Mouse (Mus musculus): ENCODE measurements around the gene Saxo2. TPM values are rescaled to one million over a fixed set of nuclear protein-coding genes. Genes with fewer than 3 reads are reported as not detected.

Saxo2 gene
- polyA plus RNA-seq, 1 experiment from 2014 or later, result 0.48 TPM

DNA sequence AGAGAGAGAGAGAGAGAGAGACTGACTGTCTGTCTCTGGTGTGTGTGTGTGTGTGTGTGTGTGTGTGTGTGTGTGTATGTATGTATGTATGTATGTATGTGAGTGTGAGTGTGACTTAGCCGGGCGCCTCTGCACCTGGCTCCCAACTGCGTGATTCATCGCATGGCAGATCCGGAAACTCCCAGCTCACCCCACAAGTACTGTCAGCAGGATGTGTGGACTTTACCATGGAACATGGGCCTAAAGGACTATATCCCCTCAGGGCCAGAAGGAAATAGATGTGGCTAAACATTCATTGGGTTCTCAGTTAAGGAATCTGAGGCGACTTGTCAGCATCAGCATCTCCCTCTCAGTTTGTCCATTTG lies 735 bp upstream of the Saxo2 start:
- peak overlapping the region; percentile 77 for H3K4me2 ChIP-seq (ENCODE audit: low read depth, low read length)
- H3K36me3 ChIP-seq (ENCODE audit: control insufficient read depth, insufficient read depth), result no peaks in the 10 kb centered on the region
- H3K27ac ChIP-seq (ENCODE audit: low read length), result no peak overlapping the region
- no peaks in the 10 kb centered on the region for H3K27me3 ChIP-seq (ENCODE audit: control insufficient read depth, insufficient read depth, low read depth, low read length)
- 8% methylated on average over 6 of the region's 6 CpGs for WGBS (ENCODE audit: insufficient replicate concordance)
- ATAC-seq (ENCODE audit: low read depth), result peak; percentile 5; the same call in 1 of the 2 replicates
- peaks cover 4% of the 10 kb centered on the region; the same call in 1 of the 2 replicates for H3K4me1 ChIP-seq (ENCODE audit: control insufficient read depth, low read depth, low read length)
- peak overlapping the region; percentile 82 for H3K9ac ChIP-seq (ENCODE audit: low read depth, low read length)
- H3K9me3 ChIP-seq (replicated peaks; ENCODE audit: control insufficient read depth, low read length), result no peaks in the 10 kb centered on the region
- peak overlapping the region; percentile 80 for H3K4me3 ChIP-seq (ENCODE audit: low read depth, low read length)

DNA sequence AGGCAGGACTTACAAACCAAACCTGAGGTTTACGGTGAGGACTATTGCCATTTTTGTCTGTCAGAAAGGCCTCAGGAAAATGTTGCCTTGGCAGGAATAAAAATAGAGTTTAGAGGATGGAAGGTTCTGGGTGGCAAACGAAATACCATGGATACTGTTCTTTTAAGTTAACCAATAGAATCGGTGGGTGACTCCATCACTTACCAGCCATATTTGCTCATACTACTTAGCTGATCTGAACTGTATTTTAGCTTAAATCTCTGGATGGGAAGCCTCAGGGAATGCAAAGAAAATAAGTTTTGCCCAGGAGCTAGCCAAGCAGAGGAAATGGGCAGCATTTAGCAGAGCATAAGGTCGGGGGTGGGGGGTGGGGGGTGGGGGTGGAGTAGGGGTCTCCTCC lies 419 bp downstream of the Saxo2 start:
- H3K27me3 ChIP-seq (ENCODE audit: control insufficient read depth, insufficient read depth, low read depth, low read length), result no peaks in the 10 kb centered on the region
- ATAC-seq (ENCODE audit: low read depth), result no peak
- H3K36me3 ChIP-seq (ENCODE audit: control insufficient read depth, insufficient read depth), result no peaks in the 10 kb centered on the region
- no peak overlapping the region for H3K27ac ChIP-seq (ENCODE audit: low read length)
- H3K9me3 ChIP-seq (replicated peaks; ENCODE audit: control insufficient read depth, low read length), result no peaks in the 10 kb centered on the region
- peak overlapping the region; percentile 77 for H3K4me2 ChIP-seq (ENCODE audit: low read depth, low read length)
- peak overlapping the region; percentile 82 for H3K9ac ChIP-seq (ENCODE audit: low read depth, low read length)
- WGBS (ENCODE audit: insufficient replicate concordance), result 26% methylated on average over 4 of the region's 4 CpGs
- peak overlapping the region; percentile 80 for H3K4me3 ChIP-seq (ENCODE audit: low read depth, low read length)
- peaks cover 4% of the 10 kb centered on the region; the same call in 1 of the 2 replicates for H3K4me1 ChIP-seq (ENCODE audit: control insufficient read depth, low read depth, low read length)

DNA sequence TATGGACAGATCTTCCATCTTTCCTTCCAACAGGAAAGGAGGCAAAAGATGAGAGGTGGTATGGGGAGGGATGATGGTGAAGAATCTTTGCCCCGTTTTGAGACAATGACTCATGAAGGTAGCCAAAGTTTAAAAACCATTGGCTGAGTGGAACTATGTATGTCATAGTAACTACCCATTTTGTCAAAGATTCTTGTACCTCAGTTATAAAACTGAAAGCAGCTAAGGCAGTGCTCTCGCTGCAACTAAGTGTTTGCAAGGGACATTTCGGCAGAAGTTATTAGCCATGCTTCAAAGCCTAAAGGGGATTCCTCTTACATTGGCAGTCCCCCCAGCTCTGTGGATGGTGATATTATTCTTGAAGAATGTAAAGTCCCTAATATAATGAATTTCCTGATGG lies 1.1 kb downstream of the Saxo2 start:
- H3K4me3 ChIP-seq (ENCODE audit: low read depth, low read length), result no peak overlapping the region
- no peak overlapping the region for H3K27ac ChIP-seq (ENCODE audit: low read length)
- WGBS (ENCODE audit: insufficient replicate concordance), result 69% methylated on average over 3 of the region's 3 CpGs
- H3K9ac ChIP-seq (ENCODE audit: low read depth, low read length), result no peak overlapping the region
- no peak for ATAC-seq (ENCODE audit: low read depth)
- no peak overlapping the region for H3K4me2 ChIP-seq (ENCODE audit: low read depth, low read length)
- peaks cover 4% of the 10 kb centered on the region; the same call in 1 of the 2 replicates for H3K4me1 ChIP-seq (ENCODE audit: control insufficient read depth, low read depth, low read length)
- H3K9me3 ChIP-seq (replicated peaks; ENCODE audit: control insufficient read depth, low read length), result no peaks in the 10 kb centered on the region
- H3K27me3 ChIP-seq (ENCODE audit: control insufficient read depth, insufficient read depth, low read depth, low read length), result no peaks in the 10 kb centered on the region
- no peaks in the 10 kb centered on the region for H3K36me3 ChIP-seq (ENCODE audit: control insufficient read depth, insufficient read depth)

DNA sequence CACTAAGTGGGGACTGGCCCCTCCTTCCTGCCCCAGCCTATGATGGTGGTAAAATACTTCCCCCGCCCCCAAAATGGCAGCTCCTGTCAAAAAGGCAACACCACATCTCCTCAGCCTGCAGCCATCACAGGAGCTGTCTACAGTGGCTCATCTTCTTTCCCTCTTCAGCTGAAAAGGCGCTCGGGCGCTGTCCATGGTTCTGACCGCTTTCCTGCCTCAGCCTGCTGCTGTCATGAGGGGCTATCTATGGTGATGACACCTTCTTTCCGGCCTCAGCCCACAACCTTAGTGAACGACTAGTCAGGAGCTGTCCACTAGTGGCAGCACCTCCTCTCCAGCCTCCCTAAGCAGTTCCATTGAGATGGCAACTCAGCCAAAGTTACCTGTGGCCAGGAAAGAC lies 23.0 kb downstream of the Saxo2 start:
- no peak overlapping the region for H3K27ac ChIP-seq (ENCODE audit: low read length)
- H3K4me3 ChIP-seq (ENCODE audit: low read depth, low read length), result no peak overlapping the region
- H3K4me1 ChIP-seq (ENCODE audit: control insufficient read depth, low read depth, low read length), result no peaks in the 10 kb centered on the region
- no peaks in the 10 kb centered on the region for H3K27me3 ChIP-seq (ENCODE audit: control insufficient read depth, insufficient read depth, low read depth, low read length)
- no peaks in the 10 kb centered on the region for H3K36me3 ChIP-seq (ENCODE audit: control insufficient read depth, insufficient read depth)
- no peak overlapping the region for H3K9ac ChIP-seq (ENCODE audit: low read depth, low read length)
- no peak overlapping the region for H3K4me2 ChIP-seq (ENCODE audit: low read depth, low read length)
- no peaks in the 10 kb centered on the region for H3K9me3 ChIP-seq (replicated peaks; ENCODE audit: control insufficient read depth, low read length)
- WGBS (ENCODE audit: insufficient replicate concordance), result 8% methylated on average over 7 of the region's 7 CpGs
- ATAC-seq (ENCODE audit: low read depth), result no peak

DNA sequence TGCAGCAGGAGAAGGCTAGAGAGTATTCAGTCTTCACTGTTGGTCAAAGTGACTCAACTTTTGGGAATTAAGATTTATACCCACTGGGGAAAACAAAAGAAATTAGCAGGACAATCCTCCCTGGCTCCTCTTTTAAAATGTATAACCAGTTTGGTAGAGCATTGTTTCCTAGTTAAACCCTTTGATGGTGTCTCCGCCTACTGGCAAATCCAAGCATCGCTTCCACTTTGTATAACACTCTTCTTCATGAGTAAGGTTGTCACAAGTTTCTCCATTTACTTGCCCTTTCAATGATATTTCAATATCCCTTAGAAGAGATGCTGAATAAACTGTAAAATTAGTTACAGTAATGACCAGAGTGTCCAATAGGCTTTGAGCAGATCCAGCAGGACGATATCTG lies 38.7 kb downstream of the Saxo2 start:
- no peak overlapping the region for H3K4me3 ChIP-seq (ENCODE audit: low read depth, low read length)
- no peaks in the 10 kb centered on the region for H3K4me1 ChIP-seq (ENCODE audit: control insufficient read depth, low read depth, low read length)
- H3K4me2 ChIP-seq (ENCODE audit: low read depth, low read length), result no peak overlapping the region
- H3K27ac ChIP-seq (ENCODE audit: low read length), result no peak overlapping the region
- H3K9ac ChIP-seq (ENCODE audit: low read depth, low read length), result no peak overlapping the region
- ATAC-seq (ENCODE audit: low read depth), result no peak
- no peaks in the 10 kb centered on the region for H3K27me3 ChIP-seq (ENCODE audit: control insufficient read depth, insufficient read depth, low read depth, low read length)
- WGBS (ENCODE audit: insufficient replicate concordance), result 44% methylated on average over 3 of the region's 3 CpGs
- no peaks in the 10 kb centered on the region for H3K36me3 ChIP-seq (ENCODE audit: control insufficient read depth, insufficient read depth)
- no peaks in the 10 kb centered on the region for H3K9me3 ChIP-seq (replicated peaks; ENCODE audit: control insufficient read depth, low read length)

DNA sequence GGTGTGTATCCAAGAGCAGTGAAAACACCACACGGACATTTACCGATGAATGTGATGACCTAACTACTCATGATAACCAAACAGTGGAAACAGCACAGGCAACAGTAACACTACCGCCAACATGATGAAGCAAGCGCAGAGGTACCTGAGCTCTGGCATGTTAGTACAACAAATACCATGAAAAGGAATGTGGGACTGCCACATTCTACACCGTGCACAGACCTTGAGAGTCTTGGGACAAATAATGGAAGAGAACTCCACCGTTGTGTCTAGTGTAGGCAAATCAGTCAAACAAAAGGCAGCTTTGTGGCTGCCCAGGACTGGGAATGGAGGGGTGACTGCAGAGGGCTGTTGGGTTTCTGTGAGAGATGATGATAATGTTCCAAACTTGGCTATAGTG lies 42.9 kb downstream of the Saxo2 start:
- Histone ChIP-seq H3K4me1 (ENCODE audit: control insufficient read depth, low read depth, low read length) (no peaks in the 10 kb centered on the region), H3K27me3 (ENCODE audit: control insufficient read depth, insufficient read depth, low read depth, low read length) (no peaks in the 10 kb centered on the region), H3K36me3 (ENCODE audit: control insufficient read depth, insufficient read depth) (no peaks in the 10 kb centered on the region), H3K9me3 (replicated peaks; ENCODE audit: control insufficient read depth, low read length) (no peaks in the 10 kb centered on the region), H3K4me2 (ENCODE audit: low read depth, low read length) (no peak overlapping the region), H3K4me3 (ENCODE audit: low read depth, low read length) (no peak overlapping the region), H3K27ac (ENCODE audit: low read length) (no peak overlapping the region), H3K9ac (ENCODE audit: low read depth, low read length) (no peak overlapping the region)
- WGBS (ENCODE audit: insufficient replicate concordance), result 71% methylated on average over 6 of the region's 6 CpGs
- ATAC-seq (ENCODE audit: low read depth), result no peak

DNA sequence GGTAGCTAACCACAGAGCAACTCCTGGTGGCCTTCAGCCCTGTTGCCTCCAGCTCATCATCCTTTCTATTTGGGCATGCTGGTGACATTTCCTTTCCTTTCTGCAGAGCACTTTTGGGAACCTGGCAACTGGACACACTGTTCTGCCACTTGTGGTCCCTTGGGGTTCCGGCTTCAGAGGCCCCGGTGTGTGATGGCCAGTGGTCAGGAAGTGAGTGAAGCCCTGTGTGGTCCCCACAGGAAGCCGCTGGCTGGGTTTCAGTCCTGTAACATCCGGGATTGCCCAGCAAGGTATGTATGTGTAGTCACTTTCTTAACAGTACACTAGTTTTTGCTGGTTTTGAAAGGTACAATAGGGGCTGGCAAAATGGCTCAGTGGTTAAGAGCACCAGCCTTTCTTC lies 46.3 kb downstream of the Saxo2 start:
- 14% methylated on average over 4 of the region's 4 CpGs for WGBS (ENCODE audit: insufficient replicate concordance)

DNA sequence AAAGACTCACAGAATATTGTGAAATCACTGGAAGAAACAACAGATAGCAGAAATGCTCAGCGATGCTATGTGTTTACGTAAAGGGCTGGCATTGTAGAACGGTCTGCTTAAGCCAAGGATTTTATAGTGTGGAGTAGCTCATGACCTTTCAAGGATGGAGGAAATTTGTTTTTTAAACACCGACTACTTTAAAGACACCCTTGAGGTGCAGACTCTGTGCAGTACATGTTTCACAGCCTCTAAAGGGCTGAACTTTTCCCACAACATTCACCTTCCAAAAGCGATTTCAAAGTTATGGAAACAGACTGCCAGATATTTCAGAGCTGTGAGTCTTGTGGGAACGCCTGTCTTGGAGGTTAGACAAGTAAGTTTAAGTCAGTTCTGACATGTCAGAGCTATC lies 57.4 kb downstream of the Saxo2 start:
- ATAC-seq (ENCODE audit: low read depth), result no peak
- no peaks in the 10 kb centered on the region for H3K36me3 ChIP-seq (ENCODE audit: control insufficient read depth, insufficient read depth)
- H3K4me1 ChIP-seq (ENCODE audit: control insufficient read depth, low read depth, low read length), result no peaks in the 10 kb centered on the region
- no peaks in the 10 kb centered on the region for H3K9me3 ChIP-seq (replicated peaks; ENCODE audit: control insufficient read depth, low read length)
- no peak overlapping the region for H3K4me2 ChIP-seq (ENCODE audit: low read depth, low read length)
- H3K27ac ChIP-seq (ENCODE audit: low read length), result no peak overlapping the region
- no peak overlapping the region for H3K9ac ChIP-seq (ENCODE audit: low read depth, low read length)
- H3K4me3 ChIP-seq (ENCODE audit: low read depth, low read length), result no peak overlapping the region
- 59% methylated on average over 6 of the region's 6 CpGs for WGBS (ENCODE audit: insufficient replicate concordance)
- no peaks in the 10 kb centered on the region for H3K27me3 ChIP-seq (ENCODE audit: control insufficient read depth, insufficient read depth, low read depth, low read length)

More for the DNA sequence above, 46.3 kb downstream of the Saxo2 start:
- Histone ChIP-seq H3K27ac (ENCODE audit: low read length) (no peak overlapping the region), H3K4me2 (ENCODE audit: low read depth, low read length) (no peak overlapping the region), H3K36me3 (ENCODE audit: control insufficient read depth, insufficient read depth) (no peaks in the 10 kb centered on the region), H3K27me3 (ENCODE audit: control insufficient read depth, insufficient read depth, low read depth, low read length) (no peaks in the 10 kb centered on the region), H3K4me3 (ENCODE audit: low read depth, low read length) (no peak overlapping the region), H3K9ac (ENCODE audit: low read depth, low read length) (no peak overlapping the region), H3K9me3 (replicated peaks; ENCODE audit: control insufficient read depth, low read length) (no peaks in the 10 kb centered on the region), H3K4me1 (ENCODE audit: control insufficient read depth, low read depth, low read length) (no peaks in the 10 kb centered on the region)
- peak; percentile 63 for ATAC-seq (ENCODE audit: low read depth)
